Mouse (Mus musculus) spleen, embryonic (tissue): ENCODE results near the gene Rdm1.
"Not testable (repeated sequence)": the region's sequence is repeated elsewhere in the genome, so short reads cannot be mapped to it uniquely, and the experiment has no call there.

Experiments
- CTCF ChIA-PET: fragments of 350-600 bp; sonication (Branson Sonifier 250); formaldehyde crosslinking; loops from one replicate; lab custom pipeline; 2022; lab: Charles Lee

Gene Rdm1

GRCm38 (mm10) chr11:101616104-101616503, 10.9 kb upstream of the Rdm1 start:
- CTCF ChIA-PET = interaction anchor here (0.5 kb wide), 2 partner anchors 18 to 830 kb away, joined by 3 read pairs; no protein-coding TSS in a partner anchor

GRCm38 (mm10) chr11:101616948-101617767, 9.8 kb upstream of the Rdm1 start:
- CTCF ChIA-PET = no interaction called here

- CTCF ChIA-PET = no interaction called here
Measured at GRCm38 (mm10) chr11:101617849-101618248, 9.1 kb upstream of the Rdm1 start.

- CTCF ChIA-PET = no interaction called here
Measured at GRCm38 (mm10) chr11:101618596-101618995, 8.4 kb upstream of the Rdm1 start.

- CTCF ChIA-PET = not testable (repeated sequence)
Measured at GRCm38 (mm10) chr11:101620022-101620655, 6.9 kb upstream of the Rdm1 start.

- CTCF ChIA-PET = no interaction called here
Measured at GRCm38 (mm10) chr11:101626649-101626994, 373 bp upstream of the Rdm1 start.

GRCm38 (mm10) chr11:101627857-101628559, 1.0 kb downstream of the Rdm1 start:
- CTCF ChIA-PET = interaction anchor here (0.6 to 0.7 kb wide), 3 partner anchors 12 to 44 kb away, joined by 4 to 5 read pairs (median 4); no protein-coding TSS in a partner anchor

GRCm38 (mm10) chr11:101628733-101629417, 1.9 kb downstream of the Rdm1 start:
- CTCF ChIA-PET = interaction anchor here (0.6 kb wide), 2 partner anchors 11 to 29 kb away, joined by 4 to 5 read pairs; no protein-coding TSS in a partner anchor

GRCm38 (mm10) chr11:101635660-101636059, 8.7 kb downstream of the Rdm1 start:
- CTCF ChIA-PET = no interaction called here

GRCm38 (mm10) chr11:101639761-101640160, 12.8 kb downstream of the Rdm1 start:
- CTCF ChIA-PET = interaction anchor here (0.6 to 1.1 kb wide), 4 partner anchors 13 to 668 kb away, joined by 3 to 13 read pairs (median 8); partner anchors contain the start of genes Cntnap1 and Rdm1

GRCm38 (mm10) chr11:101640857-101641709, 14.1 kb downstream of the Rdm1 start:
- CTCF ChIA-PET = not testable (repeated sequence)

- CTCF ChIA-PET = interaction anchor here (1.0 to 1.6 kb wide), 2 partner anchors 16 to 90 kb away, joined by 3 to 6 read pairs; no protein-coding TSS in a partner anchor
Measured at GRCm38 (mm10) chr11:101641710-101642642, 15.0 kb downstream of the Rdm1 start.

GRCm38 (mm10) chr11:101642931-101643330, 15.9 kb downstream of the Rdm1 start:
- CTCF ChIA-PET = interaction anchor here (0.7 to 1.6 kb wide), 3 partner anchors 15 to 679 kb away, joined by 3 to 6 read pairs (median 3); no protein-coding TSS in a partner anchor

- CTCF ChIA-PET = no interaction called here
Measured at GRCm38 (mm10) chr11:101644591-101644990, 17.6 kb downstream of the Rdm1 start.

- CTCF ChIA-PET = not testable (repeated sequence)
Measured at GRCm38 (mm10) chr11:101645043-101645410, 18.0 kb downstream of the Rdm1 start.

- CTCF ChIA-PET = not testable (repeated sequence)
Measured at GRCm38 (mm10) chr11:101645411-101646282, 18.7 kb downstream of the Rdm1 start.

GRCm38 (mm10) chr11:101646283-101646794, 19.3 kb downstream of the Rdm1 start:
- CTCF ChIA-PET = interaction anchor here (0.5 kb wide), 1 partner anchor 79 kb away, joined by 4 read pairs; no protein-coding TSS in a partner anchor

- CTCF ChIA-PET = interaction anchor here (0.6 to 2.1 kb wide), 2 partner anchors 11 to 790 kb away, joined by 5 to 6 read pairs; no protein-coding TSS in a partner anchor
Measured at GRCm38 (mm10) chr11:101647093-101647492, 20.1 kb downstream of the Rdm1 start.
